Mouse (Mus musculus): Measurements from ENCODE around the gene Crispld2.

Gene Crispld2

DNA sequence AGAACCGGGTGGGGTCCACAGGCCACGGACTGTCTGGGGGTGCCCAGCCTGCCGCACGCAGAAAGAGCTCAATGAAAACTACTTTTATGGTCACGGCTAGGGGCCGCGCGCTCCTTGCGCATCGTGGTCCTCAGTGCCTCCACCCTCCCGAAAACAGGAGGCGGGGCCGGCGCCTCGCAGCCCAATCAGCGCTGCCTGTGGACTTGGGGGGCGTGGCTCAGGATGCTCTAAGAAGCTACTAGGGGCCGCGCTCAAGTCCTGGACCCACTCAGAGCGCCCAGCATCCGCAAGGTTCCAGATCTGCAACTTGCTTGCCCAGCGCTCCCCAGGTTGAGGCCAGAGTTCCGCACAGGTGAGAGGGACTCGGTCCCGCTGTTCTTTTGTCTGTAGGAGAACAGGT lies at the start of gene Crispld2:
Crispld2 (plus strand) TSS at position 190 of the 400 bp plus-strand sequence.
- DNase-seq (ENCODE audit: low spot score) = peak; percentile 87

GRCm38 (mm10) chr8:119943616-119944015 lies 48.6 kb upstream of the Crispld2 start:
- no peak for DNase-seq (ENCODE audit: low spot score)

DNA sequence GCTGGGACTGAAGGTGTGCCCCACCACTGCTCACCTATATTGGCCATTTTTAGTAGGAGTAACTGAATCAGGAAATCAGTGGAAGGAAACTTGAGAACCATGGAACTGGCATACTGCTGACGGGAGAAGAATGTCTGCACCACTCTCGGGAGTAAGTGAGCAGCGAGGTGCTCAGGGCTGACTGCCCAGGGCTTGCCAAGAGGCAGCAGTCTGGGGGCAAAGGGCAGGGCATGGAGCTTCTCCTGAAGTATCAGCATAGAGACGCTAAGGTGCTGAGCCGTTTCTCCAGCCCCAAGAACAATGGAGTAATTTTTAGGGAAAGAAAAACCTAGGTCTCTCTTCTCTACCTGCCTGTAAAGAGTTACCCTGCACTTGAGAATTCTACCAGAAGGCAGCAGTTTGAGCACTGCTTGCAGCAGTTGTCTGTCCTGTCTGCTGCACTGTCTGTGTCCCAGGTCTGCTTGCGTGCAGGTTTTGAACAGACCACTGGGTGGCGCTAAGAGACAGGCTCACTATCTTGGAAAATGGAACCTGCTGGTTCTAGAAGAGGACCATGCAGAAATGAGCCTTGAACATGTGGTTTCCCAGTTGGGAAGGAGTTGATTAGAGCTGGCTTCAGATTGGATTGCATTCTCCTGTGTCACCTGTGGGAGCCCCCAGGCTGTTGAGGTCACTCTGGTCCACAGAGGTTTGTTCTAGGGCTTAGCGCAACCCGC lies 48.0 kb upstream of the Crispld2 start:
- DNase-seq (ENCODE audit: low spot score) = peak; percentile 87

- no peak for DNase-seq (ENCODE audit: low spot score)
Measured at GRCm38 (mm10) chr8:119946326-119946865, 45.8 kb upstream of the Crispld2 start.

GRCm38 (mm10) chr8:119947653-119948052 lies 44.6 kb upstream of the Crispld2 start:
- no peak for DNase-seq (ENCODE audit: low spot score)

- no peak for DNase-seq (ENCODE audit: low spot score)
Measured at GRCm38 (mm10) chr8:119948340-119948739, 43.9 kb upstream of the Crispld2 start.

DNA sequence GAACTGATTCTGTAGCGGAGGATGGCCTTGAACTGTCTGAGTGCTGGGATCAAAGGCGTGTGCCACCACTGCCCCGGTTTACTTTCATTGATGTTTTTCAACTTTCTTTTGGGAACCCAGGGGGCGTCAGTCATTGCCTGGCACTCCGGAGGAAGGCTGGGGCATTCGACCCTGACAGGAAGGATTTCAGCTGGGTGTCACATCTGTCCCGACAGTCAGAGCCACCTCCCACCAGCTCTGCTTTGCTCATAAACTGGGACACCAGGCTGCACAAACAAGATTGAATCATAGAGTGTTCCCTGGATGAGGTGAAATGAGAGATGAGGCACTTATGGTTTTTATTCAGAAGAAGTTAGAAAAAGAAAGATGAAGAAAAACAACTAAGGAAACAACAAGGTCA lies 40.0 kb upstream of the Crispld2 start:
- DNase-seq (ENCODE audit: low spot score) = no peak

GRCm38 (mm10) chr8:119952747-119953146 lies 39.5 kb upstream of the Crispld2 start:
- DNase-seq (ENCODE audit: low spot score) = no peak

DNA sequence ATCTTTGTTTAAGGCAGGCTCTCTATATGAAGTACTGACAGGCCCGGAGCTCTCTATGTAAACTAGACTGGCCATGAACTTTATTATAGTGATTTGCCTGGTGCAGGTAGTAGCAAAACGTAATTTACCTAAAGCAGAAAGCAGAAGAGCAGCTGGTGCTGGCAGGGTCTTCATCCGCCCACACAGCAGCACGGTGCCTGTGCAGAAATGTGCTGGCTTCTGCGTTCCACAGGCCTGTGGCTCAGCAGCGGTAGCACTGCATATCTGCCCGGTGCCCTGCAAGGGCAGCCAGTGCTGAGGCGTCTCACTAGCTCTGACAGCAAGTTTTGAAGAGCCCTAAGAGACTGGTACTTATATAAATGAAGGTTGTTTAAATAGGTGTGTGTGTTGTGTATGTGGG lies 36.9 kb upstream of the Crispld2 start:
- no peak for DNase-seq (ENCODE audit: low spot score)

- DNase-seq (ENCODE audit: low spot score) = no peak
Measured at GRCm38 (mm10) chr8:119958076-119958475, 34.2 kb upstream of the Crispld2 start.

- DNase-seq (ENCODE audit: low spot score) = no peak
Measured at GRCm38 (mm10) chr8:119960531-119961104, 31.6 kb upstream of the Crispld2 start.

DNA sequence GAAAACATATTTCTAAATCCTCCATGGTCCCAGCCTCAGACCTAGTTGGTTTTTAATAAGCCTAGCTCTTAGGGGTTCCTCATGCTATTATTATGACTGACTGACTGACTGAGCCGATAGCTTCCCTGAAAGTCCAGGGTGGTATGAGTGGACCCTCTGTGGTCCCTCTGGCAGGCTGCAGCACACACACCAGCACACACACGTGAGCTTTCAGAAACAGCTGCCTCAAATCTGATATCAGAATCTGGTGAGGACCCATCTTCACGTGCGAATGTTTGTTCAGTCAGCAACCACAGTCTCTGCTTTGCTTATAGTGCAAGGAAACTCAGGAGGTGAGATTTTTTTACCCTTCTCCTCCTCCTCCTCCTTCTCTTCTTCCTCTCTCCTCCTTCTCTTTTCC lies 27.4 kb upstream of the Crispld2 start:
- DNase-seq (ENCODE audit: low spot score) = no peak

DNA sequence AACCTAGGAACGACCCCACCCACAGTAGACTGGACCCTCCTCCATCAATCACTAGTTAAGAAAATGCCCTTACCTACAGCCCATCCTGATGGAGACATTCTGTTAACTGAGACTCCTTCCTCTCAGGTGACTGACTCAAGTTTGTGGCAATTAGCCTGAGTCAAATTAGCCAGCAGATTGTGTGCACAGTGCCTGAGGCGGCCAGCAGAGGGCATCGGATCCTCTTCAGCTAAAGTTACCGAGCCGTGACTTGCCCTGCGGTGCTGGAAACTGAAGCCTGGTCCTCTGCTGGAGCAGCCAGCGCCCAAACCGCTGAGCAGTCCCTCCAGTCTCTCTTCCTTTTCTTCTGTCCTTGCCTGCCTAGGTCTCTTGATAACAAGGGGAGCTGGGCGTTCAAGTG lies 24.8 kb upstream of the Crispld2 start:
- DNase-seq (ENCODE audit: low spot score) = no peak

DNA sequence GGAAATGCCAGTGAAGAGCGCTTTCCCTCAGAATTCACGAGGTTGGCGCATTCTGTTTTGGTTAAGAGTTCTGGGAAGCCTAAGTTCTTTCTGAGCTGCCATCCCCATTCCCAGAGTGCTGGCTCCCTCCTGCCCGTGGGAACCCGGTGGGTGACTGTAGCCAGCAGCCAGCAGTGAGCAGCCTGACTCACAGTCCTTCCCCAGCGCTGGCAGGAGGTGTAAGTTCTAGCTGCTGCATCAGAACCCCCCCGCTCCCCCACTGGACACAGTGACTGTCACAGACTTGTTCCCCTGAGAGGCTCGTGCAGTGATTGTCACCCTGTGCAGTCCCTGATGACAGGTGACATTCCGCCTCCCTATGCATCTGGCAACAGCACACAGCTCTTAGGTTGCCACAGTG lies 22.1 kb upstream of the Crispld2 start:
- no peak for DNase-seq (ENCODE audit: low spot score)

- no peak for DNase-seq (ENCODE audit: low spot score)
Measured at GRCm38 (mm10) chr8:119972558-119972957, 19.7 kb upstream of the Crispld2 start.

DNA sequence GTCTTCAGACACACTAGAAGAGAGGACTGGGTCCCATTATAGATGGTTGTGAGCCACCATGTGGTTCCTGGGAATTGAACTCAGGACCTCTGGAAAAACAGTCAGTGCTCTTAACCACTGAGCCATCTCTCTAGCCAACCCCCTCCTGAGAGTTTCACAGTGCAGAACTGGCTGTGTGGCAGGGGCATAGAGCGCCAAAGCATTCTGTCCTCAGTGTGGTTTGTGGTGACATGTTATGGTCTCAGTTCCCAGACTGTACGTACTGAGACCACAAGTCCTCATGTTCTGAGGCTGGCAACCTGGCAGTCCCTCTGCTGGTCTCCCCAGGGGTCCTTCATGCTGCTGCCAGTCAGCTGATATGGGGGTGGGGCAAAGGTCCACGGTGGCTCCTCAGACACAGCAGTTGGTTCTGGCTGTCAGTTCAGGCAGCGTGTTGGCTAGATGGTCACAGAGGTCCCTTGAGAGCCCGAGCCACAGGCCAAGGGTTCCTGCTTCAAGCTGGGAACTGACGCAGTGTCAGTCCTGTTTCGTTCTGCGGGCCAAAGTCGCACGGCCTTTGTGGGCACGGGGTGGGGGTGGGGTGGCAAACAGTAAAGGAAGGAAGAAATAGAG lies 13.4 kb upstream of the Crispld2 start:
- DNase-seq (ENCODE audit: low spot score) = no peak

DNA sequence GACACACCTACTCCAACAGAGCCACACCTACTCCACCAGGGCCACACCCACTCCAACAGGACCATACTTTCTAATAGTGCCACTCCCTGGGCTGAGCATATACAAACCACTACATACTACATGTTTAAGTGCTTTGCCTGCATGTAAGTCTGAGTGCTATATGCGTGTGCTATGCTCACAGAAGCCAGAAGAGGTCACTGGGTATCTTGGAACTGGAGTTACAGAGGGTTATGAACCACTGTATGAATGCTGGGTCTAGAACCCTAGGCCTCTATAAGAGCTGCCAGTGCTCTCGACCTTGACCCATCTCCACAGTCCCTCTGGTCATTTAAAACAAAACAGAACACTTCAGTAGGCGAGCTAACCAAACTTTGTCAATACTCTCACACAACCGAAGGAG lies 11.0 kb upstream of the Crispld2 start:
- no peak for DNase-seq (ENCODE audit: low spot score)

DNA sequence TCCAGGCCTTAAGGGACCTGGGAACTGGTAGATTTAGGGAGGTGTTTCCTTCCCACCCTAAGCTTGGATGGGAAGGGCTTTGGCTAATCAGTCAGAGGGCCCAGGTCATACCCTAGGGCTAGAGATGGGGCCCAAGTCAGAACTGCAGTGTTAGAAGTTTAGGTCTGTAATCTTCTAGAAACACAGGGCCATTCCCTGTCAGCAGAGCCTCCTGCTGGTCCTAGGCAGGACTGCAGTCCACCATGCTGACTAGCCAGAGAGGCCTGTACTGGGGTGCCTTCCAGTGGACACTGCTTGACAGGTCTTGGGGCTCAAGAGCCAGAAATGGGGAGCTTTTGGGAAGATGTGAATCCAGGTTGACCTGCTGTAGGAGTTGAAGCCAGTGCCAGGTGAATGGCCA lies 8.2 kb upstream of the Crispld2 start:
- DNase-seq (ENCODE audit: low spot score) = no peak

DNA sequence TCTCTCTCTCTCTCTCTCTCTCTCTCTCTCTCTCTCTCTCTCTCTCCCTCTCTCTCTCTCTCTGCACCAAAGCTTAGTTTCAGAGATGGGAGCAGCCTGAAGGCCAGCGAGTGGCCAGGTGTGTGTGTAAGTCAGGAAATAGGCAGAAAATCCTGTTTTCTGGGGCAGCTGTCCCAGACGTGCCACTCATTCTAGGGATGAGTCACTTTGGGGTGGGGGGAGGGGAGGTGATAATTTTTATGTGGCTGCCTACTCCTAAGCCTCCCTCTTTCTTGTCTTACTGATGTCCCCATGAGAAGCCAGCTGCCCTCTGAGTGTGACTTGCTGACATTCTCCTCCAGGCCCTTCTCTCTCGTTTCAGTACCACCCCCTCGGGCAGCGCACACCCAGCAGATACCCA lies 6.1 kb upstream of the Crispld2 start:
- DNase-seq (ENCODE audit: low spot score) = no peak

GRCm38 (mm10) chr8:119988087-119988486 lies 4.2 kb upstream of the Crispld2 start:
- no peak for DNase-seq (ENCODE audit: low spot score)

DNA sequence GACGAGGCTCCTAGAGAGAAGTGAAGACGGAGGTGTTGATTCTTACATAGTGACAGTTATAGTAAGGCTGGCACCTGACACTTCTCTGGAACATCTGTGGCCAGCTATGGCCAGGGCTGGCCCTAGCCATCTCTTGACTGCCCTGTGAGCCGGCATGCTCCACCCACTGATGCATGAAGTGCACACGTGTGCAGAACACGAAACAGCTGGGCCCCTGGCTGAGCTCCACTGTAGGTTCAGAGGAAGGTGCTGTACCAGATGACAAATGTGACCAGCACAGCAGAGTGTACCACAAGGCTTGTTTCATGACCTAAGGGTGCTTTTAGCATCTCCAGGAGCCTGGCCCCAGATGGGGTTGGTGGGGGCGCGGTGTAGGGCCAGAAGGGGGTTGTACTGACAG lies 1.9 kb downstream of the Crispld2 start:
- DNase-seq (ENCODE audit: low spot score) = no peak

- no peak for DNase-seq (ENCODE audit: low spot score)
Measured at GRCm38 (mm10) chr8:119994556-119994955, 2.3 kb downstream of the Crispld2 start.

DNA sequence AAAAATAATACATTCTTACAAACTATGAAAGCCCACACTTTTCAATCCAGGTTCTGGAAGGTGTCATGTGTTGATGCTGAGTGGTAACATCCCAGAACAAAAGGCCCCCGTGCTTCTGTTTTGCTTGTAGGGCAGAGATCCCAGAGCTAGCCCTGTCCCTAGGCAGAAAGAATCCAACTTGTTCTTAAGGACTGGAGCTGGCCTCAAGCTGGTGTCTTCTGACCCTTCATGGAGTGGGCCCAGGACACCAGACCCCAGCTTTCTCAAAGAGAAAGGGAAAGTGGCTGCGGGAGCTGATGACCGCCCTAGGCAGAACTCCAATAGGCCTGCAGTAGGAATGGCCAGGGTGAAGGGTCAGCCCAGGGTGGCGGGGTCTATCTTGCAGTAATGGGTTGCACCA lies 5.0 kb downstream of the Crispld2 start:
- no peak for DNase-seq (ENCODE audit: low spot score)
